Comparison of ENCODE assay signal across 14 mouse cellular contexts in the genomic region with DNA sequence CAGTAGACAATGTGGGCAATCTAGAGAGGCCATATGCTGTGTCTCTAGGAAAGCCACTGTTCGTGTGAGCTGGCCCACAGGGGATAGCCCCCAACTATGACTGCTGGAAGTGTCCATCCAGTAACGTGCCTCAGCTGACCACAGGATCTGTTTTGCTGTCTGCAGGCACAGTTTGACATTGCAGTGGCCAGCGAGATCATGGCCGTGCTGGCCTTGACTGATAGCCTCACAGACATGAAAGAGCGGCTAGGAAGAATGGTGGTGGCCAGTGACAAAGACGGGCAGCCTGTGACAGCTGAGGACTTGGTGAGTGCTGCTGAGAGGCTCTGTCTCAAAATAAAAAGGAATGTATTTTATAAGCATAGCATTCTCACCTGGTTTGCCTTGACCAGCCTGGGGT.
"Had no signal": no experiment of that assay in that cellular context is flagged by ENCODE, and none has a peak within 500 bp of the region (broad histone marks: within the 10 kb centered on the region; RNA-seq: fewer than 3 reads in every experiment).

No protein-coding gene starts in this region.

- H3K27ac ChIP-seq: limb, embryonic 13.5 days; liver, embryonic 14.5 days; midbrain, embryonic 12.5 days; neural tube, embryonic 15.5 days had no signal

- H3K9me3 ChIP-seq: limb, embryonic 13.5 days; midbrain, embryonic 12.5 days; neural tube, embryonic 15.5 days had no signal

- H3K36me3 ChIP-seq: limb, embryonic 13.5 days; midbrain, embryonic 12.5 days; neural tube, embryonic 15.5 days had no signal

- H3K4me1 ChIP-seq: midbrain, embryonic 12.5 days; neural tube, embryonic 15.5 days had no signal

- DNase-seq: kidney, postnatal 25 days; layer of hippocampus, adult 9-11 months; layer of hippocampus, postnatal 36 days; left cerebral cortex, postnatal 4 days; lung, adult 18-20 months; retina, postnatal 1 day; right cerebral cortex, postnatal 4 days; spleen, adult 18-20 months; thymus, postnatal 36 days had no signal

- H3K4me3 ChIP-seq: limb, embryonic 13.5 days; midbrain, embryonic 12.5 days; myocyte; neural tube, embryonic 15.5 days had no signal

- H3K27me3 ChIP-seq: limb, embryonic 13.5 days; midbrain, embryonic 12.5 days; neural tube, embryonic 15.5 days had no signal

- H3K4me2 ChIP-seq: limb, embryonic 13.5 days; midbrain, embryonic 12.5 days; neural tube, embryonic 15.5 days had no signal

- H3K9ac ChIP-seq: limb, embryonic 13.5 days; liver, embryonic 14.5 days; midbrain, embryonic 12.5 days; neural tube, embryonic 15.5 days had no signal
